Mouse (Mus musculus): ENCODE data around the gene Sgk1.

- TF ChIP-seq POLR2A (IDR thresholded peaks at IDR 0.05; ENCODE audit: low read depth, low read length) (no peak), CTCF (conservative IDR thresholded peaks at IDR 0.05 in 1 of 2, IDR thresholded peaks at IDR 0.05 in 1 of 2; ENCODE audit: low read depth in 2 of 2, low read length in 2 of 2) (no peak), CHD2 (IDR thresholded peaks at IDR 0.05; ENCODE audit: low read length) (no peak), MAZ (IDR thresholded peaks at IDR 0.05; ENCODE audit: low read depth, low read length) (no peak), TBP (conservative IDR thresholded peaks at IDR 0.05; ENCODE audit: low read depth, low read length) (no peak), JUND (conservative IDR thresholded peaks at IDR 0.05; ENCODE audit: low read depth, low read length) (no peak), MYC (IDR thresholded peaks at IDR 0.05; ENCODE audit: low read depth, low read length) (no peak)
Measured at GRCm38 (mm10) chr10:21908686-21909085, 26.7 kb downstream of the Sgk1 start.

All from CH12.LX (cell line).